Mouse (Mus musculus) Muller cell, postnatal 12 days (primary cell): ENCODE results near the gene Orai3.

ENCODE experiments used
- DNase-seq: peaks from one replicate; pipeline ENCODE4 v3.0.0-alpha.2; 2015; ENCODE audit errors: inconsistent ontology term

The Orai3 gene

GRCm38 (mm10) chr7:127798591-127798990, 29.0 kb downstream of the Orai3 start:
- no peak for DNase-seq

GRCm38 (mm10) chr7:127799211-127799610, 29.6 kb downstream of the Orai3 start:
- DNase-seq, result no peak

- DNase-seq, result no peak
These were observed 30.1 kb downstream of the Orai3 start for GRCm38 (mm10) chr7:127799738-127800137.

- DNase-seq, result peak; percentile 94
These were observed 30.9 kb downstream of the Orai3 start, which contains the start of gene Hsd3b7 for GRCm38 (mm10) chr7:127800435-127801009. TSS of gene Hsd3b7 (plus strand) at chr7:127800604.

GRCm38 (mm10) chr7:127801010-127801621, 31.5 kb downstream of the Orai3 start:
- DNase-seq, result peak; percentile 60

- no peak for DNase-seq
These were observed 32.7 kb downstream of the Orai3 start for GRCm38 (mm10) chr7:127802313-127802712.

- no peak for DNase-seq
These were observed 39.2 kb downstream of the Orai3 start for GRCm38 (mm10) chr7:127808821-127809220.

- DNase-seq, result no peak
These were observed 40.2 kb downstream of the Orai3 start for GRCm38 (mm10) chr7:127809846-127810245.

GRCm38 (mm10) chr7:127810650-127811049, 41.0 kb downstream of the Orai3 start:
- no peak for DNase-seq

- no peak for DNase-seq
These were observed 41.6 kb downstream of the Orai3 start for GRCm38 (mm10) chr7:127811240-127811639.

GRCm38 (mm10) chr7:127812292-127812691, 42.7 kb downstream of the Orai3 start:
- DNase-seq, result no peak

- no peak for DNase-seq
These were observed 44.2 kb downstream of the Orai3 start for GRCm38 (mm10) chr7:127813821-127814220.

- peak; percentile 72 for DNase-seq
These were observed 44.8 kb downstream of the Orai3 start for GRCm38 (mm10) chr7:127814241-127814921.

- no peak for DNase-seq
These were observed 45.6 kb downstream of the Orai3 start for GRCm38 (mm10) chr7:127815116-127815665.

GRCm38 (mm10) chr7:127815954-127816821, 46.6 kb downstream of the Orai3 start:
- DNase-seq, result peak; percentile 79

GRCm38 (mm10) chr7:127817053-127817452, 47.4 kb downstream of the Orai3 start:
- DNase-seq, result no peak

GRCm38 (mm10) chr7:127817776-127818175, 48.2 kb downstream of the Orai3 start:
- DNase-seq, result no peak

GRCm38 (mm10) chr7:127820836-127821509, 51.4 kb downstream of the Orai3 start:
- no peak for DNase-seq

- no peak for DNase-seq
These were observed 52.9 kb downstream of the Orai3 start for GRCm38 (mm10) chr7:127822494-127822893.

- DNase-seq, result no peak
These were observed 53.9 kb downstream of the Orai3 start for GRCm38 (mm10) chr7:127823236-127824171.
